Mouse (Mus musculus) neural tube, embryonic 12.5 days (tissue): ENCODE results near the gene Reep3. TPM values are rescaled to one million over a fixed set of nuclear protein-coding genes. Genes with fewer than 3 reads are reported as not detected.
A peak's percentile ranks its signal among the peaks of the same experiment; 100 is the strongest.
"Not testable (repeated sequence)": the region's sequence is repeated elsewhere in the genome, so short reads cannot be mapped to it uniquely, and the experiment has no call there.

Experiments
- ATAC-seq: fragments of 200-750 bp; cut with Nextera tagmentation; 2 replicates; pipeline ENCODE4 v1.8.0; 2017; ENCODE audit warnings: low read depth, mild to moderate bottlenecking, moderate TSS enrichment, moderate library complexity; ENCODE audit not compliant: low FRiP score
- H3K27ac ChIP-seq: fragments of 300-500 bp; sonication (generic); 2 replicates; pipeline ENCODE4 v1.5.1; 2016
- H3K27me3 ChIP-seq: fragments of 300-500 bp; sonication (generic); replicated peaks from 2 replicates; pipeline ENCODE4 v1.6.1; 2016; ENCODE audit warnings: mild to moderate bottlenecking
- H3K36me3 ChIP-seq: fragments of 300-500 bp; sonication (generic); 2 replicates; pipeline ENCODE4 v1.6.1; 2016; ENCODE audit warnings: mild to moderate bottlenecking
- H3K4me1 ChIP-seq: fragments of 300-500 bp; sonication (generic); 2 replicates; pipeline ENCODE4 v1.6.1; 2016
- H3K4me2 ChIP-seq: fragments of 300-500 bp; sonication (generic); replicated peaks from 2 replicates; pipeline ENCODE4 v1.6.1; 2016; ENCODE audit warnings: mild to moderate bottlenecking
- H3K4me3 ChIP-seq: fragments of 300-500 bp; sonication (generic); 2 replicates; pipeline ENCODE4 v1.5.1; 2016
- H3K9ac ChIP-seq: fragments of 300-500 bp; sonication (generic); 2 replicates; pipeline ENCODE4 v1.6.1; 2016; ENCODE audit warnings: mild to moderate bottlenecking
- H3K9me3 ChIP-seq: fragments of 300-500 bp; sonication (generic); 2 replicates; pipeline ENCODE4 v1.6.1; 2016; ENCODE audit warnings: mild to moderate bottlenecking
- WGBS: fragments of 180-500 bp; shearing (Covaris S2); methylation state at CpG from one replicate; pipeline ENCODE4 v1.1.7; 2016; 5-methylcytosine and 5-hydroxymethylcytosine counted together
- polyA plus RNA-seq: library from polyadenylated mRNA; unstranded; fragments of >200 nt; fragmentation: Nextera tagmentation; extraction: Ambion mirVana; gene quantifications from 2 replicates; pipeline ENCODE4 v1.2.1, GENCODE M21; 2016

The Reep3 gene
- polyA plus RNA-seq, 1 experiment from 2014 or later, result 57.5 TPM

DNA sequence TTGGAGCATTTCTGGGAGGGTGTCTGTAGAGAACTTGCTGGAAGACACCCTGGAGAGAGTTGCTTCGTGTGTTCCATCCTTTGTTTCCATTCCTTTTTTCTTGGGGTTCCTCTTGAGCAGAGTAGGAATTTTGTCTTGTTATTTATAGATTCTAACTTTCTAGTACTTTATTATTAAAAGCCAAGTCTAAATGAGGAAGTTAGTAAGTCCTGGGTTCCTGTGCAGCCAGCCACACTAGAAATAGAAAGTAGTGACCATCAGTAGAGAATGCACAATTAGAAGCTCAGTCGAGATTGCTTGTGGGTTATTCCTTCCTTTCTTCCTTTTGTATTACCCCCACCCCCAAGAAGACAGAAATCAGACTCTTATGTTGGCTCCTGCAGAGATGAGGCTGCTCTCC, 27.0 kb upstream of the Reep3 start:
- Histone ChIP-seq H3K27me3 (no peaks in the 10 kb centered on the region), H3K9me3 (no peaks in the 10 kb centered on the region), H3K4me2 (no peak overlapping the region), H3K9ac (no peak overlapping the region), H3K4me1 (peaks cover 21% of the 10 kb centered on the region), H3K27ac (no peak overlapping the region), H3K4me3 (no peak overlapping the region), H3K36me3 (no peaks in the 10 kb centered on the region; the same call in 1 of the 2 replicates)
- no peak for ATAC-seq
- 43% methylated on average over 2 of the region's 2 CpGs for WGBS

DNA sequence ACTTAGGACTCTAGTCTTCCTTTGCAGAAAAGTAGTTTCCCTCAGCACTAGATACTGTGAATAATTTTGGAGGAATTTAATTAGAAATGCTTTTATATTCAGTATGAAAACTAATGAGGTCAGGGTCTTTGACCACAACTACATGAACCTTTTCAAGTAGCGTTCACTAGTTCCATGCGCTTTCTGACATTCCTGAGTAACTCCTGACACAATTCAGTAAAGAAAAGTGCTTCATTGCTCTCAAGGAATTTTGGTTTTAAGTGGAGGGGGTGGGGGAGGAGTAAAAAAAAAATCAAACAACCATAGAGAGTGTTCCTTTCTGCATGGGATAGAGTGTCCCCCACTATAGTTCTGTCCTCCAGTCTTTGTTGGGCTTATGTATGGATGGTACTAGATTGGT, 23.9 kb upstream of the Reep3 start:
- no peak overlapping the region for H3K27ac ChIP-seq
- no peak for ATAC-seq
- no peaks in the 10 kb centered on the region for H3K27me3 ChIP-seq

GRCm38 (mm10) chr10:67120180-67120579, 23.4 kb upstream of the Reep3 start:
- WGBS, result 75% methylated on average over 4 of the region's 4 CpGs
- Histone ChIP-seq H3K9ac (no peak overlapping the region), H3K27me3 (no peaks in the 10 kb centered on the region), H3K4me2 (no peak overlapping the region), H3K36me3 (no peaks in the 10 kb centered on the region; the same call in 1 of the 2 replicates), H3K27ac (no peak overlapping the region), H3K4me3 (no peak overlapping the region), H3K9me3 (no peaks in the 10 kb centered on the region), H3K4me1 (peaks cover 19% of the 10 kb centered on the region)
- no peak for ATAC-seq

More for the DNA sequence above, 23.9 kb upstream of the Reep3 start:
- H3K9ac ChIP-seq, result no peak overlapping the region
- no peaks in the 10 kb centered on the region for H3K9me3 ChIP-seq
- WGBS, result 81% methylated on average over 2 of the region's 2 CpGs
- no peak overlapping the region for H3K4me2 ChIP-seq
- no peak overlapping the region for H3K4me3 ChIP-seq
- no peaks in the 10 kb centered on the region; the same call in 1 of the 2 replicates for H3K36me3 ChIP-seq
- peaks cover 14% of the 10 kb centered on the region for H3K4me1 ChIP-seq

DNA sequence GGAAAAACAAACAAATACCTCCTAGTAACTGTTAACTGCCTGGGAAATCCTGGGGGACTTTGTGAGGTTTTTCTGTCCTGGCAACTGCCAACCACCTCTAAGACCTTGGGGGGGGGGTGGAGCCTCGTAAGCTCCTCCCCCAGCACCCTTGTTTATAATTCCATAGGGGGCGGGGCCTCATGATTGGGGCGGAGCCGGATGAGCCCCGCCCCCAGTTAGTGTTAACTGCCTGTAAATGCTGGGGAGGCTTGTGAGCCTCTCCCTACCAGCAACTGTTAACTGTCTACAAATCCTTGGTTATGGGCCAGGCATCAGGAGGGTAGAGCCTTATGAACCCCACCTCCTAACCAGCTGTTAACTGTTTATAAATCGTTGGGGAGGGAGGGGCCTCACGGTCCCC, 22.5 kb upstream of the Reep3 start:
- Histone ChIP-seq H3K9me3 (no peaks in the 10 kb centered on the region), H3K27me3 (no peaks in the 10 kb centered on the region), H3K36me3 (no peaks in the 10 kb centered on the region; the same call in 1 of the 2 replicates), H3K4me2 (no peak overlapping the region), H3K9ac (no peak overlapping the region), H3K4me1 (peaks cover 22% of the 10 kb centered on the region), H3K4me3 (no peak overlapping the region), H3K27ac (no peak overlapping the region)
- no peak for ATAC-seq
- 65% methylated on average over 7 of the region's 7 CpGs for WGBS

- ATAC-seq, result no peak
- H3K4me1 ChIP-seq, result peaks cover 33% of the 10 kb centered on the region
- H3K4me3 ChIP-seq, result no peak overlapping the region
- H3K27ac ChIP-seq, result no peak overlapping the region
- H3K9ac ChIP-seq, result no peak overlapping the region
- WGBS, result 65% methylated on average over 8 of the region's 8 CpGs
- H3K9me3 ChIP-seq, result no peaks in the 10 kb centered on the region
- no peaks in the 10 kb centered on the region for H3K27me3 ChIP-seq
- no peak overlapping the region for H3K4me2 ChIP-seq
- H3K36me3 ChIP-seq, result no peaks in the 10 kb centered on the region; the same call in 1 of the 2 replicates
Measured at GRCm38 (mm10) chr10:67116251-67116650, 19.5 kb upstream of the Reep3 start.

DNA sequence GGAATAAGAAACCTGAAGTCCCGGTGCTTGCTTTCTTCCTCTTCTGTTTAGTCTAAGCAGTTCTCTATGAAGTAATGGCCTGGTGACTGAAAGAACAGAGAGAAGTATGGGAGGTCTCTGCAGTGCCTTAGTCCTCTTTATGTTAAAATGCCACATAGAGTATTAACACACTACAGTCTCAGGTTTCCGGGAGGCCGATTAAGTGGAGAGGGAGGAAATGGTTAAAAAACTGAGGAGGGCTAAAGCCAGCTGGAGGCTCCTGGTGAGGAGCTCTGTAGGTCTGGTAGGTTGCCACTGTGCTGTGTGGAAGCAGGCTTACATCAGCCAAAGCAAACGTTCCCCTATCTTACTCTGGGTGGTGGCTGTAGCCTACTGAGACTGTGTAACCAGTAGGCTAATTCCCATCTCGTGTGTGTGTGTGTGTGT, 18.9 kb upstream of the Reep3 start:
- 50% methylated on average over 5 of the region's 5 CpGs for WGBS
- H3K9ac ChIP-seq, result no peak overlapping the region

GRCm38 (mm10) chr10:67115115-67115514, 18.4 kb upstream of the Reep3 start:
- no peak overlapping the region for H3K27ac ChIP-seq
- no peaks in the 10 kb centered on the region for H3K9me3 ChIP-seq
- no peak for ATAC-seq
- WGBS, result 38% methylated on average over 6 of the region's 6 CpGs
- H3K4me3 ChIP-seq, result no peak overlapping the region
- no peaks in the 10 kb centered on the region; the same call in 1 of the 2 replicates for H3K36me3 ChIP-seq
- H3K4me1 ChIP-seq, result peaks cover 39% of the 10 kb centered on the region
- H3K4me2 ChIP-seq, result no peak overlapping the region
- H3K9ac ChIP-seq, result no peak overlapping the region
- no peaks in the 10 kb centered on the region for H3K27me3 ChIP-seq

More for the DNA sequence above, 18.9 kb upstream of the Reep3 start:
- Histone ChIP-seq H3K4me1 (peaks cover 35% of the 10 kb centered on the region), H3K27me3 (no peaks in the 10 kb centered on the region), H3K27ac (0 out of 2 replicates have a peak overlapping the region, but pooled peaks have one; percentile 1), H3K4me3 (no peak overlapping the region), H3K4me2 (no peak overlapping the region), H3K36me3 (no peaks in the 10 kb centered on the region; the same call in 1 of the 2 replicates), H3K9me3 (no peaks in the 10 kb centered on the region)
- ATAC-seq, result no peak

DNA sequence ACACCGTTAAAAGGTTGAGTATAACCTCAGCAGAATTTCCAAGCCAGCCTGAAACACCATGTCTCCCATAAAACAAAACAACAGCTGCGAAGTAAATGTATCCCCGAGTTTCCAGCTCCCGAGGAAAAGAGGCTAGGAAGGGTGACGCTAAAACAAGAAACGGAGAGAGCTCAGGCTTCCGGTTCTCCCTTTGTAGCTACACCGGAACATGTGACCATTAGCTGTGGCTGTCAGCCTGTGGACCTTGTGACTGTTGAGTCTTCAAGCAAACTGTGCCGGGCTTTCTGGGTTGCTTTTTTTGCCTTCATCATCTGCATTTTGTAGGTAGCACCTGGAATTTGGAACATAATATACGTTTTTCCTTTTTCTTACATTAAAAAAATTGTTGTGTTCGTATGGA, 17.1 kb upstream of the Reep3 start:
- no peak overlapping the region for H3K27ac ChIP-seq
- H3K9me3 ChIP-seq, result no peaks in the 10 kb centered on the region
- H3K4me1 ChIP-seq, result peaks cover 40% of the 10 kb centered on the region
- no peaks in the 10 kb centered on the region for H3K27me3 ChIP-seq
- 90% methylated on average over 11 of the region's 11 CpGs for WGBS
- H3K9ac ChIP-seq, result no peak overlapping the region
- ATAC-seq, result no peak
- H3K4me3 ChIP-seq, result no peak overlapping the region
- H3K4me2 ChIP-seq, result no peak overlapping the region
- no peaks in the 10 kb centered on the region for H3K36me3 ChIP-seq

DNA sequence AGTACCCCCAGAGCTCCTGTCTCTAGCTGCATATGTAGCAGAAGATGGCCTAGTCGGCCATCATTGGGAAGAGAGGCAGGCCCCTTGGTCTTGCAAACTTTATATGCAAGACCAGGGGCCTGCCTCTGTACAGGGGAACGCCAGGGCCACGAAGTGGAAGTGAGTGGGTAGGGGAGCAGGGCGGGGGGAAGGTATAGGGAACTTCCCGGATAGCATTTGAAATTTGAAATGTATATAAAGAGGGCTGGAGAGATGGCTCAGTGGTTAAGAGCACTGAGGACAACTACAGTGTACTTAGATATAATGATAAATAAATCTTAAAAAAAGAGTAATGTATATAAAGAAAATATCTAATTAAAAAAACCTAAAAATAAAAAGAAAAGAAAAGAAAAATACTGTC, 16.2 kb upstream of the Reep3 start:
- WGBS, result 89% methylated on average over 5 of the region's 5 CpGs
- not testable (repeated sequence) for H3K27me3 ChIP-seq, ATAC-seq, H3K36me3 ChIP-seq, H3K4me2 ChIP-seq, H3K9me3 ChIP-seq, H3K4me3 ChIP-seq, H3K27ac ChIP-seq, H3K9ac ChIP-seq
- peaks cover 44% of the 10 kb centered on the region for H3K4me1 ChIP-seq

- 83% methylated on average over 5 of the region's 5 CpGs for WGBS
- no peak overlapping the region for H3K4me2 ChIP-seq
- no peak overlapping the region for H3K27ac ChIP-seq
- H3K4me3 ChIP-seq, result no peak overlapping the region
- H3K36me3 ChIP-seq, result no peaks in the 10 kb centered on the region
- no peaks in the 10 kb centered on the region for H3K9me3 ChIP-seq
- H3K9ac ChIP-seq, result no peak overlapping the region
- ATAC-seq, result no peak
- peaks cover 51% of the 10 kb centered on the region for H3K4me1 ChIP-seq
- H3K27me3 ChIP-seq, result no peaks in the 10 kb centered on the region
Measured at GRCm38 (mm10) chr10:67111799-67112177, 15.0 kb upstream of the Reep3 start.

DNA sequence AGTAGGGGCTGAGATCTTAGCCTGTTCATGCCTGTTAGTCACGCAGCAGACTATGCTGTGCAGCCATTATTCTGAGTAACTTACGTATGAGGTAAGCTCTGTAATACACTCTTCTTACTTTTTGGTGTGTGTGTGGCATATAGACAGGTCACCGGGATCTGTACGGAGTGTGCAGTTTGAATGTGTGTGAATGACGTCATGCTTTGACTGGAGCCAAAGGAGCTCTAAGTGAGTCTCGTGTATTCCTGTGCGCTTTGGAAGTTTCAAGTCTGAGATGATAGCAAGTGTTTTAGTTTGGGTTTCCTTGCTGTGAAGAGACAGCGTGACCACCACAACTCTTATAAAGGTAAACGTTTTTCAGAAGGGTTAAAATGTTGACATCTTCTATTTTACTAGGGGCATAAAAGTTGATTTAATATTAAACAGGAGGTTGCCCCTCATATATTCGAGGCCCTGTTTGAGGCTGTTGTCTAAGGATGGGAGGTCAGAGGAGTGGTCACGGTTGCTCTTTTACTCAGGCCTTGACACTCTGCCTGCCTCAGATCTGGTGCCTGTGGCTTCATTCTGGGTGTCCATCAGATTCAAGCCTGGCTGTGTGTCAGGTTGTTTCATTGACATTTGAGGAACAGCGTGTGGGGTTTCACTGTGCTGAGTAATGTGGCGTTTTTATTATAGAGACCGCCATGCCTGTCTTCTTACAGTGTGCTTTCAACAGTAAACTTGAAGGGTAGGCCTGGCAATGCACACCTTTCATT, 14.5 kb upstream of the Reep3 start:
- no peak for ATAC-seq
- Histone ChIP-seq H3K9me3 (no peaks in the 10 kb centered on the region), H3K4me1 (peaks cover 53% of the 10 kb centered on the region), H3K4me2 (no peak overlapping the region), H3K27me3 (no peaks in the 10 kb centered on the region), H3K27ac (no peak overlapping the region), H3K36me3 (no peaks in the 10 kb centered on the region), H3K9ac (no peak overlapping the region), H3K4me3 (no peak overlapping the region)
- 66% methylated on average over 14 of the region's 14 CpGs for WGBS

- Histone ChIP-seq H3K4me2 (no peak overlapping the region), H3K27me3 (no peaks in the 10 kb centered on the region), H3K9me3 (no peaks in the 10 kb centered on the region), H3K4me1 (peaks cover 56% of the 10 kb centered on the region), H3K9ac (no peak overlapping the region), H3K27ac (no peak overlapping the region), H3K4me3 (no peak overlapping the region), H3K36me3 (no peaks in the 10 kb centered on the region)
- WGBS, result 87% methylated on average over 5 of the region's 5 CpGs
- ATAC-seq, result no peak
Measured at GRCm38 (mm10) chr10:67109635-67110034, 12.9 kb upstream of the Reep3 start.

GRCm38 (mm10) chr10:67108096-67108495, 11.4 kb upstream of the Reep3 start:
- no peak overlapping the region for H3K27ac ChIP-seq

More at GRCm38 (mm10) chr10:67108096-67108495, 11.4 kb upstream of the Reep3 start:
- no peak; the same call in 1 of the 2 replicates for ATAC-seq
- Histone ChIP-seq H3K9me3 (no peaks in the 10 kb centered on the region), H3K9ac (no peak overlapping the region), H3K4me1 (peaks cover 71% of the 10 kb centered on the region), H3K4me2 (no peak overlapping the region), H3K27me3 (no peaks in the 10 kb centered on the region), H3K36me3 (no peaks in the 10 kb centered on the region), H3K4me3 (no peak overlapping the region)
- WGBS, result 65% methylated on average over 9 of the region's 9 CpGs
